ENCODE assay signal across 29 mouse cellular contexts in the genomic region with DNA sequence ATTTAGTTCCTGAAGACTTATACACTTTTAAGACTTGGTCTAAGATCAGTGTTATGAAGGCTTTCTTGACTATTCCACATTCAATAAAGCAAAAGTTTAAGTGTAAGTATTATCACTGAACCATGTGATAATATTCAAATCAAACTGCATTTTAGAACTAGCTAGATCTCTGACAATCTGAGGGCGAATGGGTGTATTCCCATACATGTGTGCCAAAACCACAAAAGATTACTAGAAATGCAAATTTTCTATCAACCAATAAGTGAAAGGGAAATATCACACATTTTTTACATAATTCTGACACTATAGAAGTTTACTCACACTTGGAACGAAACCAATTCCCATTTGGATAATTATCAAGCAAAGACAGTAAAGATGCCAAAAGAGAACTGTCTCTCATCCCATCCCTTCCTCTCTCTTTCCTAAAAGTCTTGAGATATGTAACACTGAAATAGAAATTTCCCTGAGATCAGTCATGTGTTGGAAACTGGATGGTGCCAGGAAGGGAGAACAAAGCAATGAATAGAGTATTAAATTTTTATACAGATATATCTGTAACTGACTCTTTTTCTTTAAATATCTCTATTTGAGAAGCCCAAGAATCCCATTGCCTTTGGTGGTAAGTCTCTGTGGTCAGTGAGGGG.
"Had no signal": no experiment of that assay in that cellular context is flagged by ENCODE, and none has a peak within 500 bp of the region (broad histone marks: within the 10 kb centered on the region; RNA-seq: fewer than 3 reads in every experiment).

No protein-coding gene starts in this region.

- H3K9ac ChIP-seq: heart, embryonic 13.5 days; heart, embryonic 15.5 days; hindbrain, embryonic 13.5 days; hindbrain, embryonic 15.5 days; kidney, embryonic 15.5 days; limb, embryonic 12.5 days; liver, embryonic 13.5 days; liver, embryonic 15.5 days; liver, postnatal 0 days had no signal

- H3K9me3 ChIP-seq: heart, embryonic 13.5 days; heart, embryonic 15.5 days; hindbrain, embryonic 13.5 days; hindbrain, embryonic 15.5 days; kidney, embryonic 15.5 days; limb, embryonic 10.5 days; limb, embryonic 12.5 days; liver, embryonic 13.5 days; liver, embryonic 15.5 days had no signal

- H3K27ac ChIP-seq: heart, adult 2 months; heart, embryonic 13.5 days; heart, embryonic 15.5 days; hindbrain, embryonic 13.5 days; hindbrain, embryonic 15.5 days; hindbrain, postnatal 0 days; kidney, embryonic 15.5 days; kidney, postnatal 0 days; layer of hippocampus, adult 2 months; left cerebral cortex, adult 2 months; limb, embryonic 10.5 days; limb, embryonic 12.5 days; liver, embryonic 13.5 days; liver, embryonic 15.5 days had no signal

- DNase-seq: gastrocnemius, postnatal 10 days; gastrocnemius, postnatal 25 days; heart, adult 11 months; heart, adult 2 months; heart, postnatal 14 days; heart, postnatal 36 days; kidney, adult 11 months; kidney, adult 2 months; kidney, adult 9 months; kidney, postnatal 14 days; kidney, postnatal 4 days; liver; liver, embryonic 13.5 days; liver, postnatal 0 days had no signal

- H3K4me1 ChIP-seq: heart, embryonic 13.5 days; heart, embryonic 15.5 days; hindbrain, embryonic 13.5 days; hindbrain, embryonic 15.5 days; kidney, embryonic 15.5 days; limb, embryonic 10.5 days; limb, embryonic 12.5 days; liver, embryonic 13.5 days; liver, embryonic 15.5 days had no signal

- H3K27me3 ChIP-seq: heart, embryonic 13.5 days; heart, embryonic 15.5 days; hindbrain, embryonic 13.5 days; hindbrain, embryonic 15.5 days; kidney, embryonic 15.5 days; limb, embryonic 12.5 days; liver, embryonic 13.5 days; liver, embryonic 15.5 days had no signal

- ATAC-seq: hindbrain, postnatal 0 days; intestine, embryonic 16.5 days; liver, postnatal 0 days had no signal

- H3K36me3 ChIP-seq: heart, embryonic 13.5 days; heart, embryonic 15.5 days; hindbrain, embryonic 13.5 days; hindbrain, embryonic 15.5 days; kidney, embryonic 15.5 days; limb, embryonic 10.5 days; limb, embryonic 12.5 days; liver, embryonic 13.5 days; liver, embryonic 15.5 days had no signal

- H3K4me3 ChIP-seq: heart, adult 2 months; heart, embryonic 13.5 days; heart, embryonic 15.5 days; hindbrain, embryonic 13.5 days; hindbrain, embryonic 15.5 days; kidney, embryonic 15.5 days; layer of hippocampus, adult 2 months; left cerebral cortex, adult 2 months; limb, embryonic 10.5 days; limb, embryonic 12.5 days; liver, embryonic 13.5 days; liver, embryonic 15.5 days had no signal

- H3K4me2 ChIP-seq: heart, embryonic 11.5 days; heart, embryonic 13.5 days; heart, embryonic 15.5 days; hindbrain, embryonic 13.5 days; hindbrain, embryonic 15.5 days; kidney, embryonic 15.5 days; limb, embryonic 12.5 days; liver, embryonic 11.5 days; liver, embryonic 13.5 days; liver, embryonic 15.5 days had no signal
